Mouse (Mus musculus): Measurements from ENCODE around the gene Nfatc2ip. TPM values are rescaled to one million over a fixed set of nuclear protein-coding genes. Genes with fewer than 3 reads are reported as not detected.

Nfatc2ip gene
- polyA plus RNA-seq, 1 experiment from 2014 or later, result 2.0 TPM

DNA sequence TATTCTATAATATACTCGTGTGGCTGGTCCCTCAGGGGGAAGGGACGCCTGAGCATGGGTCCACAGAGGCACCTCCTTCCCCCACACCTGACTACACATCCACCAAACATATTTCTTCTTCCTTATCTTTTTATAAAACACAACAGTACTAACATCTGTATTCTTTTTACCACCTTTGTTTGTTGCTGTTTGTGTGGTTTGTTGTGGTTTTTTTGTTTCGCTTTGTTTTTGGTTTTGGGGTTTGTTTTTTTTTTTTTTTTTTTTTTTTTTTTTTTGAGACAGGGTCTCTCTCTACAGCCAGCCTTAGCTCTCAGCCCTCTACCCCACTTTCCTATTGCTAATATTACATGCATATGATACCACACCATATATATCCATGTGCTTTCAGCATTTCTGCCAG lies 50.6 kb downstream of the Nfatc2ip start:
- DNase-seq (ENCODE audit: low spot score) (no peak), ATAC-seq (replicated peaks; ENCODE audit: low FRiP score, low read depth) (no peak)
- Histone ChIP-seq H3K27me3 (ENCODE audit: insufficient read depth, low read length) (no peaks in the 10 kb centered on the region), H3K9me3 (replicated peaks; ENCODE audit: low read length) (no peaks in the 10 kb centered on the region), H3K36me3 (ENCODE audit: insufficient read depth, low read length) (no peaks in the 10 kb centered on the region), H3K4me3 (replicated peaks; ENCODE audit: low read depth, low read length) (no peak overlapping the region), H3K9ac (ENCODE audit: low read depth, low read length) (no peak overlapping the region), H3K4me2 (ENCODE audit: low read length) (no peak overlapping the region), H3K4me1 (replicated peaks; ENCODE audit: insufficient read depth, low read length) (no peaks in the 10 kb centered on the region), H3K27ac (no peak overlapping the region)
- 50% methylated on average over 3 of the region's 3 CpGs for WGBS
- no peak for TF ChIP-seq CTCF (IDR thresholded peaks at IDR 0.05; ENCODE audit: low read depth)

DNA sequence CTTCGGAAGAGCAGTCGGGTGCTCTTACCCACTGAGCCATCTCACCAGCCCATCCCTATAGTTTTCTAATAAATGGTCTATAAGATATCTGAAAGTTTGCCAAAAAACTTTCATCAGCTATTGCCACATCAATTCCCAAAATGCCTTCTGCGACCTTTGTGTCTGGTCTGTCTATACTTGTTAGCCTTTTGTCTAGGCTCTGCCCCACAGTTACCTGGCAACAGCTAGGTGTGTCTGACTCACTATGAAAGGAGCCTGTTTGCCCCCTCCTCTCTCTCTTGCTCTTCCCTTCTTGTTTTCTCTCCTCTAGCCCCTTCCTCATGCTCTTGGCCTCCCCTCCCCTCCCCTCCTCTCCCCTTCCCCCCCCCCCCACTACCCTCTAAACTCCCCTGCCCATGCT lies 51.0 kb downstream of the Nfatc2ip start:
- TF ChIP-seq CTCF (IDR thresholded peaks at IDR 0.05; ENCODE audit: low read depth), result no peak
- no peak overlapping the region for H3K27ac ChIP-seq
- H3K4me3 ChIP-seq (replicated peaks; ENCODE audit: low read depth, low read length), result no peak overlapping the region
- no peaks in the 10 kb centered on the region for H3K36me3 ChIP-seq (ENCODE audit: insufficient read depth, low read length)
- H3K9ac ChIP-seq (ENCODE audit: low read depth, low read length), result no peak overlapping the region
- no peaks in the 10 kb centered on the region for H3K27me3 ChIP-seq (ENCODE audit: insufficient read depth, low read length)
- ATAC-seq (replicated peaks; ENCODE audit: low FRiP score, low read depth) (no peak), DNase-seq (ENCODE audit: low spot score) (no peak)
- no peak overlapping the region for H3K4me2 ChIP-seq (ENCODE audit: low read length)
- H3K4me1 ChIP-seq (replicated peaks; ENCODE audit: insufficient read depth, low read length), result no peaks in the 10 kb centered on the region
- no peaks in the 10 kb centered on the region for H3K9me3 ChIP-seq (replicated peaks; ENCODE audit: low read length)
- 72% methylated on average over 3 of the region's 3 CpGs for WGBS

- Histone ChIP-seq H3K9ac (ENCODE audit: low read depth, low read length) (no peak overlapping the region), H3K4me3 (replicated peaks; ENCODE audit: low read depth, low read length) (no peak overlapping the region), H3K27ac (no peak overlapping the region), H3K4me2 (ENCODE audit: low read length) (no peak overlapping the region), H3K9me3 (replicated peaks; ENCODE audit: low read length) (no peaks in the 10 kb centered on the region), H3K27me3 (ENCODE audit: insufficient read depth, low read length) (no peaks in the 10 kb centered on the region), H3K4me1 (replicated peaks; ENCODE audit: insufficient read depth, low read length) (no peaks in the 10 kb centered on the region), H3K36me3 (ENCODE audit: insufficient read depth, low read length) (no peaks in the 10 kb centered on the region)
- WGBS, result 42% methylated on average over 6 of the region's 6 CpGs
- ATAC-seq (replicated peaks; ENCODE audit: low FRiP score, low read depth), result no peak
- TF ChIP-seq CTCF (IDR thresholded peaks at IDR 0.05; ENCODE audit: low read depth), result no peak
- DNase-seq (ENCODE audit: low spot score), result no peak
Observed at GRCm38 (mm10) chr7:126340896-126341295, 55.6 kb downstream of the Nfatc2ip start.

GRCm38 (mm10) chr7:126340206-126340618 lies 56.3 kb downstream of the Nfatc2ip start:
- Histone ChIP-seq H3K4me3 (replicated peaks; ENCODE audit: low read depth, low read length) (no peak overlapping the region), H3K4me1 (replicated peaks; ENCODE audit: insufficient read depth, low read length) (no peaks in the 10 kb centered on the region), H3K9ac (ENCODE audit: low read depth, low read length) (no peak overlapping the region), H3K4me2 (ENCODE audit: low read length) (no peak overlapping the region), H3K36me3 (ENCODE audit: insufficient read depth, low read length) (no peaks in the 10 kb centered on the region), H3K27ac (no peak overlapping the region), H3K27me3 (ENCODE audit: insufficient read depth, low read length) (no peaks in the 10 kb centered on the region), H3K9me3 (replicated peaks; ENCODE audit: low read length) (no peaks in the 10 kb centered on the region)
- TF ChIP-seq CTCF (IDR thresholded peaks at IDR 0.05; ENCODE audit: low read depth), result no peak
- 49% methylated on average over 6 of the region's 6 CpGs for WGBS
- DNase-seq (ENCODE audit: low spot score) (peak; percentile 15), ATAC-seq (replicated peaks; ENCODE audit: low FRiP score, low read depth) (peak; percentile 59; the same call in 1 of the 2 replicates)

GRCm38 (mm10) chr7:126339521-126339971 lies 57.0 kb downstream of the Nfatc2ip start:
- Histone ChIP-seq H3K4me3 (replicated peaks; ENCODE audit: low read depth, low read length) (no peak overlapping the region), H3K36me3 (ENCODE audit: insufficient read depth, low read length) (no peaks in the 10 kb centered on the region), H3K4me1 (replicated peaks; ENCODE audit: insufficient read depth, low read length) (no peaks in the 10 kb centered on the region), H3K4me2 (ENCODE audit: low read length) (no peak overlapping the region), H3K9ac (ENCODE audit: low read depth, low read length) (no peak overlapping the region), H3K9me3 (replicated peaks; ENCODE audit: low read length) (no peaks in the 10 kb centered on the region), H3K27ac (no peak overlapping the region), H3K27me3 (ENCODE audit: insufficient read depth, low read length) (no peaks in the 10 kb centered on the region)
- ATAC-seq (replicated peaks; ENCODE audit: low FRiP score, low read depth) (no peak), DNase-seq (ENCODE audit: low spot score) (no peak)
- TF ChIP-seq CTCF (IDR thresholded peaks at IDR 0.05; ENCODE audit: low read depth), result no peak
- WGBS, result 65% methylated on average over 8 of the region's 8 CpGs

GRCm38 (mm10) chr7:126338906-126339305 lies 57.6 kb downstream of the Nfatc2ip start:
- H3K27me3 ChIP-seq (ENCODE audit: insufficient read depth, low read length), result no peaks in the 10 kb centered on the region
- 70% methylated on average over 8 of the region's 8 CpGs for WGBS

GRCm38 (mm10) chr7:126335556-126335955 lies 61.0 kb downstream of the Nfatc2ip start:
- Histone ChIP-seq H3K27me3 (ENCODE audit: insufficient read depth, low read length) (no peaks in the 10 kb centered on the region), H3K4me3 (replicated peaks; ENCODE audit: low read depth, low read length) (no peak overlapping the region), H3K27ac (no peak overlapping the region), H3K4me1 (replicated peaks; ENCODE audit: insufficient read depth, low read length) (no peaks in the 10 kb centered on the region), H3K4me2 (ENCODE audit: low read length) (no peak overlapping the region), H3K9me3 (replicated peaks; ENCODE audit: low read length) (no peaks in the 10 kb centered on the region), H3K36me3 (ENCODE audit: insufficient read depth, low read length) (no peaks in the 10 kb centered on the region), H3K9ac (ENCODE audit: low read depth, low read length) (no peak overlapping the region)
- 91% methylated on average over 1 of the region's 1 CpGs for WGBS
- TF ChIP-seq CTCF (IDR thresholded peaks at IDR 0.05; ENCODE audit: low read depth), result peak; percentile 49
- no peak for ATAC-seq (replicated peaks; ENCODE audit: low FRiP score, low read depth)
- no peak for DNase-seq (ENCODE audit: low spot score)

More at GRCm38 (mm10) chr7:126338906-126339305, 57.6 kb downstream of the Nfatc2ip start:
- Histone ChIP-seq H3K9me3 (replicated peaks; ENCODE audit: low read length) (no peaks in the 10 kb centered on the region), H3K4me1 (replicated peaks; ENCODE audit: insufficient read depth, low read length) (no peaks in the 10 kb centered on the region), H3K27ac (no peak overlapping the region), H3K36me3 (ENCODE audit: insufficient read depth, low read length) (no peaks in the 10 kb centered on the region), H3K4me3 (replicated peaks; ENCODE audit: low read depth, low read length) (no peak overlapping the region), H3K4me2 (ENCODE audit: low read length) (no peak overlapping the region), H3K9ac (ENCODE audit: low read depth, low read length) (no peak overlapping the region)
- no peak for TF ChIP-seq CTCF (IDR thresholded peaks at IDR 0.05; ENCODE audit: low read depth)
- DNase-seq (ENCODE audit: low spot score) (no peak), ATAC-seq (replicated peaks; ENCODE audit: low FRiP score, low read depth) (no peak)

Small RNAs within 50 kb of the gene (microRNA-seq; reads per million reads assigned to microRNA genes)
- gene Mir7058, result not detected

Other genes starting within 250 kb of the Nfatc2ip start
- 30.1 and 31.5 TPM in 2 replicates for gene Xpo6, start 196.2 kb downstream of the Nfatc2ip start, polyA plus RNA-seq (2015; fragmentation: Nextera tagmentation; extraction: Ambion mirVana)
- 17.7 and 19.7 TPM in 2 replicates for gene Sbk1, start 124.1 kb downstream of the Nfatc2ip start, polyA plus RNA-seq (2015; fragmentation: Nextera tagmentation; extraction: Ambion mirVana)
- gene Lat, start 27.2 kb downstream of the Nfatc2ip start, polyA plus RNA-seq (2015; fragmentation: Nextera tagmentation; extraction: Ambion mirVana), result 0.93 and 1.1 TPM in 2 replicates
- 57.6 and 62.8 TPM in 2 replicates for gene Spns1, start 19.3 kb downstream of the Nfatc2ip start, polyA plus RNA-seq (2015; fragmentation: Nextera tagmentation; extraction: Ambion mirVana)
- 0.10 and 0.16 TPM in 2 replicates for gene Cd19, start 18.2 kb upstream of the Nfatc2ip start, polyA plus RNA-seq (2015; fragmentation: Nextera tagmentation; extraction: Ambion mirVana)
- 29.7 and 31.7 TPM in 2 replicates for gene Rabep2, start 32.0 kb upstream of the Nfatc2ip start, polyA plus RNA-seq (2015; fragmentation: Nextera tagmentation; extraction: Ambion mirVana)
- gene Atp2a1, start 66.4 kb upstream of the Nfatc2ip start, polyA plus RNA-seq (2015; fragmentation: Nextera tagmentation; extraction: Ambion mirVana), result 0.45 and 0.71 TPM in 2 replicates
- 44.1 and 44.8 TPM in 2 replicates for gene Sh2b1, start 78.7 kb upstream of the Nfatc2ip start, polyA plus RNA-seq (2015; fragmentation: Nextera tagmentation; extraction: Ambion mirVana)
- 117 and 134 TPM in 2 replicates for gene Tufm, start 90.6 kb upstream of the Nfatc2ip start, polyA plus RNA-seq (2015; fragmentation: Nextera tagmentation; extraction: Ambion mirVana)
- 30.2 and 30.3 TPM in 2 replicates for gene Atxn2l, start 106.7 kb upstream of the Nfatc2ip start, polyA plus RNA-seq (2015; fragmentation: Nextera tagmentation; extraction: Ambion mirVana)
- gene Eif3c, start 169.7 kb upstream of the Nfatc2ip start, polyA plus RNA-seq (2015; fragmentation: Nextera tagmentation; extraction: Ambion mirVana), result 213 and 217 TPM in 2 replicates
- gene Apobr, start 188.2 kb upstream of the Nfatc2ip start, polyA plus RNA-seq (2015; fragmentation: Nextera tagmentation; extraction: Ambion mirVana), result 1.2 and 1.3 TPM in 2 replicates
- gene Cln3, start 189.1 kb upstream of the Nfatc2ip start, polyA plus RNA-seq (2015; fragmentation: Nextera tagmentation; extraction: Ambion mirVana), result 34.4 and 36.9 TPM in 2 replicates
- not detected in 2 replicates for gene Il27, start 198.2 kb upstream of the Nfatc2ip start, polyA plus RNA-seq (2015; fragmentation: Nextera tagmentation; extraction: Ambion mirVana)
- 24.5 and 24.8 TPM in 2 replicates for gene Nupr1, start 234.1 kb upstream of the Nfatc2ip start, polyA plus RNA-seq (2015; fragmentation: Nextera tagmentation; extraction: Ambion mirVana)

All from kidney, postnatal 0 days (tissue).